Mouse (Mus musculus): ENCODE measurements at regions not wholly inside any gene's neighbourhood (a gene's known extent, or its start where the extent isn't known, plus 50 kb on each side); places are given as distances from the start of the nearest gene placed in this dataset.

- no peak for DNase-seq
These were observed 195.5 kb upstream of the Sp8 start for GRCm38 (mm10) chr12:118650483-118651160.

- DNase-seq = no peak
These were observed 196.7 kb upstream of the Sp8 start for GRCm38 (mm10) chr12:118649323-118649973.

GRCm38 (mm10) chr12:118648673-118649072, 197.5 kb upstream of the Sp8 start:
- DNase-seq = no peak

- no peak for DNase-seq
These were observed 198.7 kb upstream of the Sp8 start for GRCm38 (mm10) chr12:118647270-118648042.

- no peak for DNase-seq
These were observed 205.2 kb upstream of the Sp8 start for GRCm38 (mm10) chr12:118640925-118641324.

GRCm38 (mm10) chr12:118637214-118637613, 208.9 kb upstream of the Sp8 start:
- DNase-seq = no peak

GRCm38 (mm10) chr12:118635456-118635855, 210.7 kb upstream of the Sp8 start:
- DNase-seq = no peak

GRCm38 (mm10) chr12:118630373-118630772, 215.8 kb upstream of the Sp8 start:
- DNase-seq = no peak

GRCm38 (mm10) chr12:118621697-118622485, 224.2 kb upstream of the Sp8 start:
- DNase-seq = no peak

GRCm38 (mm10) chr12:118620847-118621636, 225.1 kb upstream of the Sp8 start:
- DNase-seq = no peak

- DNase-seq = no peak
These were observed 249.1 kb upstream of the Sp8 start for GRCm38 (mm10) chr12:118597015-118597414.

GRCm38 (mm10) chr12:118594781-118595574, 251.2 kb upstream of the Sp8 start:
- DNase-seq = no peak

- no peak for DNase-seq
These were observed 262.1 kb upstream of the Sp8 start for GRCm38 (mm10) chr12:118583829-118584628.

GRCm38 (mm10) chr12:118569811-118570210, 268.6 kb upstream of the Sp4 start:
- no peak for DNase-seq

- no peak for DNase-seq
These were observed 265.4 kb upstream of the Sp4 start for GRCm38 (mm10) chr12:118566681-118567080.

GRCm38 (mm10) chr12:118564394-118565112, 263.3 kb upstream of the Sp4 start:
- no peak for DNase-seq

GRCm38 (mm10) chr12:118562226-118562625, 261.0 kb upstream of the Sp4 start:
- no peak for DNase-seq

GRCm38 (mm10) chr12:118549071-118549470, 247.8 kb upstream of the Sp4 start:
- DNase-seq = no peak

GRCm38 (mm10) chr12:118540336-118540735, 239.1 kb upstream of the Sp4 start:
- DNase-seq = no peak

GRCm38 (mm10) chr12:118530514-118530913, 229.3 kb upstream of the Sp4 start:
- DNase-seq = no peak
